Mouse (Mus musculus) right cerebral cortex, postnatal 25 days (tissue): ENCODE measurements around the gene Nalcn.

ENCODE experiments used
- DNase-seq: peaks from one replicate; pipeline ENCODE4 v3.0.0; 2022

The Nalcn gene

DNA sequence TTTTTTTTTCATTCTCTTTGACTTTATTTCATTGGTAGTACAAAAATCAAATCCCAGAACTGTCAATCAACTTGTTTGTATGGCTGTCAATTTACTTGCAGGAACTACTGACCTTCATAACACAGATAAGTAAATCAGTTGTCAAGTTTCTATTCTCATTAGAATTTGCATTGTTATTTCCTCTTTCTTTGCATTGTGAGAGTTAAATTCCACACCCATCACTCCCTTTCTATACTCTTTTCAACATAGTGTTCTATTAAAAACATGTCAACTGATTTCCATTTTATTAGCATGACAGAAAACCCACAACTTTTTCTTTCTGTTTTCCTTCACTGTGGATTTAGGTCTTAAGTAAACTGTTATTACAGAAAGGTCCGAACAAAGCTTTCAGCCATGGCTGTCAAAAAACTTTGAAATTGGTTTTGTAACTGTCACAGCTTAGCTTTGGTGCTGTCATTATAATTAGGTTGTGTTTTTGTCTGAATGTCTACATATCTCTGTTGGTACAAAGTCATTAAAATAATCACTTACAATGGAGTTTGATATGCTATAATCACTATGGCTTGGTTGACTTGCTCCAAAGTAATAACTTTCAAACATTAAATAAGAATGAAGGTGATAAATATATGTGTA lies 138.3 kb downstream of the Nalcn start:
- no peak for DNase-seq

DNA sequence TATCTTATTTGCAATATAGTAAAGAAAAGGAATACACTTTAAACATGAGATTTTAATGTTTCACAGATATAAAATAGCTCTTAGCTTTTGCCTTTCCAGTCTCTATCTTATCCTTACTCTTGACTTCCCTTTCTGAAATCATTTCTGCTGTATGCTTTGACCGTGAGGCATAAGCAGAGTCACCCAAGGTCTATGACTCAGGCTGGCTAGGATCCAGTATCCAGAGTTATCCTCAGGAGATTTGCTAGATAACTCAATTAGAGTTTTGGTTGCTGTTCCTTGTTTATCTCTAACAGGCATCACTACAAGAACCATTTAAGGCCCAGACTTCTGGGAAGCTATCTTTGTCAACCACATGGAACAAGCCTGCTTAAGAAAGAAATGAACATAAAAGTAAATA lies 164.9 kb downstream of the Nalcn start:
- DNase-seq = no peak

GRCm38 (mm10) chr14:123446031-123446430 lies 180.9 kb downstream of the Nalcn start:
- no peak for DNase-seq

GRCm38 (mm10) chr14:123435542-123435941 lies 191.4 kb downstream of the Nalcn start:
- DNase-seq = no peak

DNA sequence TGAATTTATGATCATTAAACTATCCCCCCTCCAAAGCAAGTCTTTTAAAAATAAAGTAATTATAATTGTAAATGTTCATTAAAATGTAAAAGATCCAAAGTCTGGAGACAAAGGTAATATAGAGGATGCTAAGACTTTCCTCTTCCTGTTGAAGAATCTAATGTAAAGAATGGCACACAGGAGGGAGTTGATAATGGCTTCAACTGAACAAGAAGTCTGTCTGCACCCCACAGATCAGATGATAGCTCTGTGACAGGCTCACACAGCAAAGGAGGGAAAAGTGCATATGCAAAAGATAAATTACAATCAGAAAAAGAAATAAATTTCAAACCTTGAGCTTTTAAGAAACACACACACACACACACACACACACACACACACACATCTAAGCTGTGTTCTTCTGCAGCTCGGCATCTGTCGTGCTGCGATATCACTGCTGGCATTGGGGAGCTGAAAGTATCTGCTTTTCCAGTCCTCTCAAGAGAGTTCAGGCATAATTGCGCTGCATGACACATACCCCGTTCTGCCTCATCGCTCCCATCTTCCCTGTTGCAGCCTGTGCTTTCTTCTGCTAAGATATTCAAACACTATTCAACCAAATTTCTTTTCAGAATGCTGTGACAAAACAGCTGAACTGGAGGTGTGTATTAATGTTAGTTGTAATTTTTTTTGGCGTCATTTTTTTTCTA lies 250.6 kb downstream of the Nalcn start:
- DNase-seq = peak; percentile 15

DNA sequence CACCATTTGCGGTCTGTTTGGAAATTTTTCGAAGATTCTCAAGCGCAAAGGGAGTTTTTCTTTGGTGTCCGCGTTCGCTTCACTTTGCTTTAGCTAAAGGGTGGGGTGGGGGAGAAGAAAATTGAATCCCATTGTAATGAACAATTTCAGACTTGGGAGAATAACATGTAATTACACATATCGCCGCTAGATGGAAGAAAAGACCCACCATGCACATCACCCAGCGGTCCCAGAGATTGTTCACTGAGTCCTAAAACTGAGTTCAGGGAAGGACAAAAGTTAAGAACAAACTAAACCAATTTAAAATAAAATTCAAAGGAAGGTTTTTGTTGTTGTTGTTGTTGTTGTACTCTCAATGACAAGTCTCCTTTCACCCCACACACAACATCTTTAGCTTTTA lies 255.4 kb downstream of the Nalcn start:
- no peak for DNase-seq

GRCm38 (mm10) chr14:123359691-123360090 lies 267.3 kb downstream of the Nalcn start:
- no peak for DNase-seq

DNA sequence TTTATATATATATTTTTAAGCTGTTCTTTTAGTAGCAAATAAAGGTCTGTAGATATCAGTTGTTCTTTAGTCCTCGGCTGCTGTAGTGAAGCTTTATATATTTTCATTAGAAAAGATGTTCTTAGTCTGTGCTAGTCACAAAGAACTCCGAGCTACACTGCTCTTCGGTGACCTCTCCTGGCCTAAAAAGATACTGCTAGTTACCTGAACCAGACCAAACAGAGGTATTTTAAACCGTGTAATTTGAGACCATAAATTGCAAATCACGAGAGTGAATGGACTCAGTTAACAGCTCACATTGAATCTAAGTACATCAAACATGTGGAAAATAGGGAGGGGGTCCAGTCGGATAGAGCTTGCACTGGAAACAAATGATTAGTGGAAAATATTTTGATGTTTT lies 274.0 kb downstream of the Nalcn start:
- no peak for DNase-seq

DNA sequence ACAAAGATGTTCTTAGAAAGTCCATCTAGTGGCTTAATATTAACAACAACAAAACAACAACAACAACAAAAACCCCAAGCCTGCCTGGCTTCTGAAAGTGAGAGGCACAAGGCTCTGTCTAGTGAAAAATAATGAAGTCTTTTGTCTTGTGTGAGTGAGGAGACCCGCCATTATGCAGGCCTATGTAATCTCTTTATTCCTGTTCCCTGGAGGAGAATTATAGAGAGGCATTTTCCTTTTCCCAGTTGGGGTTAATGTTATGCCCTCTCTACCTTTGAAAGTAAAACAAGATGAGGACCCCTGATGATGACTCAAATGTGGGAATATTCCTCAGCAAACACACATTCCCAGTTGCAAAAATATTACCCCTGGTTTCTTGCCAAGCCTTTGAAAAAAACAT lies 295.1 kb downstream of the Nalcn start:
- DNase-seq = no peak

DNA sequence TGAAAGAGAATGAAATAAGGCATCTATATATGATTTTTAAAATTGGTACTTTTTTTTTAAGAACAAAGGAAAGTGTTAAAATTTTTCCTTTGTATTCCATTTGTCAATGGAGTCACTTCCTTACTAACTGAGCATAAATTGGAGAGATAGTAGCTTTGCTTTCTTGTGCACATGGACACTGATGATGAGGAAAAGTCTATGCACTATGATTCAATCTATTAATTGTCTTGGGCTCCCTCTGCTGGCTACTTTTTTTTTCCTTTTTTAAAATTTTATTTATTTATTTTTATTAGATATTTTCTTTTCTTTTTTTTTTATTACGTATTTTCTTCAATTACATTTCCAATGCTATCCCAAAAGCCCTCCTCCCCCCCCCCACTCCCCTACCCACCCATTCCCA lies 312.6 kb downstream of the Nalcn start:
- no peak for DNase-seq

DNA sequence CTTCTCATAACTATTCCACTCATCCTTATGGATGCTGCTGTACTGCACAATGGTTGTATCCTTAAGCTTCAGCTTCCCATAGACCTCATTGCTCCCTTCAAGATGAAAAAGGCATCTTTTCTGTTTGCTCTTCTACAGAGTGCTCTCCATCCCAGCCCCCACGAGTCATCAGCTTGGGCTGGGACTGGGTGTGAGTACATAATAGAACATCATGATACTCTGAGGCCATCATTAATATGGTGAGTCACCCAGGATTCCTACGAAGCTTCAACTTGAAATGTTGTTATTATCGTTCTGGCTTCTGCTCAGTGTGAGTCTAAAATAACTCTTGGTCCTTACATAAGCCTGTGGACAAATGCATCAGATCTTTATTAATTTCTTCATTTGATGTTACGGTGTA lies 314.6 kb downstream of the Nalcn start:
- DNase-seq = no peak

- DNase-seq = no peak
Observed at GRCm38 (mm10) chr14:123296068-123296467, 330.9 kb downstream of the Nalcn start.

DNA sequence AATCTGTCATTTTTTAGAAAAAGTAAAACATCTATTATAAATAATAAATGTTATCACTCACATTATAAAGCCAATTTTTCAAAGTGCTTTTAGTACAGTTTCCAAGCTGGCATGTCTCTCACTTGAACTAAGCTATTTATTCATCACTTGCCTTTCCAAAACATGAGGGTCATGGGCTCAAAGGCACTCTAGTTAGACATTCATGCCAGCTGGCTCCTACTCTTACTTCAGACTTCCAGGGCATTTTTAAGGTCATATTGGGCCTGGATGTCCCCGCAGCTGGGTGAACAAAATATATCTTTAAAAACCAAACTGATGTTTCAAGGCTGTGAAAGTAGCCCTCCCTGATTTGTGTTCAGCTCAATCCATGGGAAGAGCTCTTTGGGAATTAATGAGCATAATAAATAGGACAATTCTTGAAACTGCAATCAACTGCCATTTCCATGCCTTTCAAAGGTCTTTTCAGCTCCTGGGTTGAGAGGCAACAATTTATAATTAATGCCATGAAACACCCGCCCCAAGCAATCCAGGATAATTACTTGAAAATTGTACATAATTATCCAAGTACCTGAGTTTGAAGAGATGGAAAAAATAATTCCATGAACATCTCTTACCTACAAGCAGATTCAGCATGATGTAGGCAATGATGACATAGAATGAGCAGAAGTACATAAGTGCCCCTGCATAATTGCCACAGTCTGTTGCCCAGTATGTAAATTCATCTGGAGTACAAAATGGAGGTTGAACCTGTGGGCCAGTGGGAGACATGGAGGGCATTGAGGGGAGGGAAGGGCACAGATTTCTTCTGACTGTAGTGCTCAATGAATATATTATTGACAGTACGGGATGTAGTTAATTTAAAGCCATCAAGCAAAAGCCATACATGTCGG lies 335.6 kb downstream of the Nalcn start:
- no peak for DNase-seq

GRCm38 (mm10) chr14:123282165-123282564 lies 344.8 kb downstream of the Nalcn start:
- DNase-seq = no peak

DNA sequence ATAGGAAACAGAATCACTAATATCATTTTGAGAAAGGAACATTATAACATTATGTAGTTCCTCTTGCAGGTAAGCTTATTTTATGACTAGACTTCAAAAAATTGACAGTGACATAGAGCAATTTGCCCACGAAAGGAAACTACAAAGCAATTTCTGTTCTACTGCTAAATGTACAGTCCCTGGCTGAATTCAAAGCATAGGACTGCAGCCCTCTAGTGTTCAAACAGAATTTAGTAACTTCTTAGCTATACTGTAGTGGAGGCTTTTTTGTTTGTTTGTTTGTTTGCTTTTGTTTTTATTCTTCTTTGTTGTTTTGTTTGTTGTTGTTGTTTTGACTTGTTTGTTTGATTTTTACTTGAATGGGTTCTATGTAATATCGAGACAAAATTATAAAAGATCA lies 354.8 kb downstream of the Nalcn start:
- no peak for DNase-seq

DNA sequence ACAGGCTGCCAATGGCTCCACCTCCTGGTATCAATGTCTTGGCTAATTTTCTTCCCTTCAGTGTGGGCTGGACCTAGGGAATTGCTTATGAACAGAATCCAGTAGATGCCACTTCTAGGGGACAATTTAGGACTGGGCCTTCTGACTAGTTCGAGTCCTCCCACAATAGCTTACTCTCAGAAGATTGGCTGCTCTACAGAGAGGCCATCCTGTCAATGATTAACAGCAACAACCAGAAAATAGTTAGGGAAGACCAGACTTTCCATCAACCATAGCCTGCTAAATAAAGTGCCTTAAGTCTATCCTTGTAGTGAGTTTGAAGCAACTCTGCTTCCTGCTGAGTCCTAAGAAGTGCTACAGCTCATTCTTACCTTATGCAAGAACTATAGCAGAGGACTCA lies 386.2 kb downstream of the Nalcn start:
- no peak for DNase-seq

DNA sequence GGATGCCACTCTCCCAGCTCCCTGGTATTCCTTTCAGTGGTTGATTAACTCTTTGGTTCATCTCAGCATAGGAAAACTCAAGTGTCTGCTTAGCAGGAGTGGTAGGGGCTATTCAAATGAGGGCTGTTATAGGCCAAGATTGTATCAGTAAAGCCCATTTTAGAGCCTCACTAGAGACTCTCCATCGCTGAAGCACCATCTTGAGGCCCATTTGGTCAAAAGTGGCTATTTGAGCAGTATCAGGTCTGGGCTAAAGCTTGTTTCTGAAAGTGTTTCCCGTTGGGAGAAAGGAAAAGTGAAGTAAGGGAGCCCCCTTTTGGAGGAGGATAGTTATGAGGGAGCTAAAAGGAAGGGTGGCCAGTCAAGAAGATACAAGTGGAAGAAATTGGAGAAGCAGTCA lies 387.0 kb downstream of the Nalcn start:
- DNase-seq = no peak

- DNase-seq = no peak
Observed at GRCm38 (mm10) chr14:123237002-123237401, 389.9 kb downstream of the Nalcn start.

DNA sequence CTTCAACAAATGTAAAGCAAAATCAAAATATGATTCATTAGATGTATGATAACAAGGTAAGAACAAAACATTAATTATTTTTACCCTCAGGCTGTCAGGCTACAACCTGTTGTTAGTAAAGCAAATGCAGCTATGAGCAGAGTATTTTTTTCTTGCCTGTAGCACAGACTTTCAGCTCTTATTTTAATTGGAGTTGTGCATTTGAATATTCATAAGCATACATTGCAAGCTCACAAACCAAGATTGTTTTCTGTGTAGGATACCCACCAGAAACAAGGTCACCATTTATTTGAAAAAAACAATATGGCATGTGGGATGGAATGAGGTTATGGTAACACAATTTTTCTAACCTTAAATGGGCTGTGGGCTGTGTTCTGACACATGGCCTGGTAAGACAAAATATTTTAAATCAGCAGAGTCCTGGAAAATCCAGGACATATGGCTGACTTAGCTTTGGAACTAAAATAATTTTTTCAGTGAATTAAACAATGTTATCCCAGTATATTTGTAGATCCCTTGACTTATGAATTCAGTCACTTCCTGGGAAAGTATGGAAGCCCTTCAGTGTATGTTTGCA lies 394.2 kb downstream of the Nalcn start:
- DNase-seq = no peak
